Mouse (Mus musculus): ENCODE measurements around the gene Sik1.

Sik1 gene

DNA sequence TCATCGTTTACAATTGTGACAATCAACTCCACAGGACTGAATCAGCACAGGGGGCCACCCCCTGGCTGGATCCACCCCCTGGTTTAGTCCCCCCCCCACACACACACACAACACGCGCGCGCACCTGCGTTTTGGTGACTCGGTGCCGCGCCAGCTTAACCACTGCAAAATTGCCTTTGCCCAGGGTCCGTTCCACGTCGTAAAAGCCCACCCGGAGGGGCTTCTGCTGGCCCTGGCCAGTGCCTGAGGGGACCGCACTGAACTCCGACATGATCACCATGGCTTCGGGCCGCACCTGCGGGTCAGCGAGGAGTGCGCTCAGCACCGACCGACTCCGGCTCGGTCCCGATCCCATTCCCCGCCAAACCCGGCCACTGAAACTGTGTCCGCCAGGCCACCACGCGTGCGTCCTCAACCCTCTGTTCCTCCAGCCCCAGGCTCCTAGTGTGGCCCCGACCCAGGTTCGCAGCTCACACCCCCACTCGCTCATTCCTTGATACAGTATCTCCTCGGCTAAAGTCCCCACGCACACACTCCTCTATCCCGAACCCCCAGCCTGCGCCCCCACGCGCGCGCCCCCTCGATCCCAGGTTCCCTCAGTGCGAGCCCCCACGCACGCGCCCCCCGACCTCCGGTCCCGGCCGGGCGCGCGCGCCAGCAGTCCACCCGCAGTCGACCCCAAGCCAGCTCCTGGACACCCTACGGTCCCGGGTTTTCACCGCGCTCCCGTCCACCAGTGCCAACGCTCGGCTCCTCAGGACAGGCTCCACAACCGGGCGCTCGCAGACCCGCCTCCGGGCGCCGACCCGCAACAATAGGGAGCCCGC, 621 bp downstream of the Sik1 start:
- no peak for DNase-seq (ENCODE audit: low read depth)

DNA sequence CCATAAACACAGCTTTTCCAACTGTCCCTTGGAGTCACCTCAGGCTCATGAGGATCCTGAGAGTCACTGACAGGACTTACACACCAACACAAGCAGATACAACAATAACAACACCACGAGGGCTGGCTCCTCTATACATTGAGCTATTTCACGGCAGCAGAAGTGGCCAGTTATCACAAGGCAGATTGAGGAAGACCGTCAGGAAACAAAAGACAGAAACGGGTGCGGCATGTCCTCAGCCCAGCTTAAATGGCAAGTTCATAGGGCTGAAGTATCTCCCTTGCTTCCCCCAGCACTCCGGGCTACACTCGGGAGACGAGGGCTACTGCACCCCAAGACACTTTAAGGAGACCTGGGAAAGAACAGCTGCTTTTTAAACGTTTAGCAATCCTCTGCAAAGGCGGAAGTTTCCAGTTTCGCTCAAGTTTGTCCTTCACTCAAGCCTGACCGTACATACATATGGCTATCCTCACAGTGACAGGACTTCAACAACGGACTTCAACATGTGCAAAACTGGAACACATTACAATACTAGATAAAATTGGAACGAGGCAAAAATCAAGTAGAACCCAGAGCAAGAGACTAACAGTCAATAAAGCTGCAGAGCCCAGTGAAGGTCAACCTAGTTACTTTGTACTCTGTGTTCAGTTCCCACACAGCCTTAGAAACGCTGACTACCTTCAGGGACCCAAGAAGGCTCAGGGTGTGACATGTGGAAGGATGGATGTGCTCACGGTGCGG, 2.0 kb downstream of the Sik1 start:
- no peak for DNase-seq (ENCODE audit: low read depth)

DNA sequence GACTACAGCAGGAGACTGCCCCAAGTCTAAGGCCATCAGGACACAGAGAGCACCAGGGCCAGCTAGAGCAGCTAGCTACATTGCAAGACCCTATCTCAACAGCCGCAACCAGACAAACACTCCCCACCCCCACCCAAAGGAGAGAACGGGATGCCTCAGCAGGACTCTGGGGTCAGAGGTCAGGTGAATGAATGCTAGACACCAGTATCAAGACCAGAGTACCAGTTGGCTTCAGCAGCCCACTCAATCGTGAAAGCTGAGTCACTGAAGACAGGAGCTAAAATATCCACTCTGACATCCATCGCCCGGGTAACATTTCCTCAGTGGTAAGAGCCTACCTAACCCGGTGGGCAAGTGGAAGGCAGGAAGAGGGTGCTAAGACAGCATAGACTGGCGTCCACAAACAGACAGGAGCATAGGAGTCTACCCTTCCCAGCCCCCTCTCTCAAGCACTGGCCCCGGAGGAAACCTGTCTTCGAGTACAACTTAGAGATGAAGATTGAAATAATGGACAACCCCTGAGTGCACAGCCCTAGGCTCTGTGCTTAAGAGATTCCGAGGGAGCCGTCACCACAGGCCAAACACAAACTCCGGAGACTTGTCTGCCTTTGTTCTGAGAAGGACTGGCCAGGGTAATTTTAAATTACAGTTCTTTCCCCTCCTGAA, 2.7 kb downstream of the Sik1 start:
- DNase-seq (ENCODE audit: low read depth), result no peak

DNA sequence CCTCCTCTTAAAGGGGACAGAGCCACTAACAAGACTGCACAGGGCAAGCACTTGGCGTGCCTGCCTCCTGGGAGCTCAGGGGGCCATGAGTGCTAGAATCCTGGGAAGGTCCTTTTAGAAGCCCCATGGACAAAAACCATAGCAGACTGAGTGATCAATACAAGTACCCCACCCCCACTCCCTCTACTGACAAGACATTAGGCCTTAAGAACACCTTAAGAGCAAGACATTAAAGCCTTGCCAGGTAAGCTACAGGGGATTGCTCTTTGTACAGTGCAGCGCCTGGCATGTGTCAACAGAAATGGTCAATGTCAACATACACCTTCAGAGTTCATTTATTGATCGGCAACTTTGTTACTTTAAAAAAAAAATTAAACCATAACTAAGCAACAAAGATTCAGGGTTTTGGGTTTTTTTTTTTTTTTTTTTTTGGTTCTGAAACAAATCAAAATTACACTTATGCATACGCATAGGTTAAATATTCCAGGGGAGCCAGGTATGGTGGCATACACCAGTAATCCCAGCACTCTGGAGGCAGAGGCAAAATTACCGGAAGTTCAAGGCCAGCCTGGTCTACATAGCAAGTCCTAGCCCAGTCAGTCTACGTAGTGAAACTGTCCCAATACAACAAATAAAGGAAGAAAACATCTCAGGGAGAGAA, 3.7 kb downstream of the Sik1 start:
- no peak for DNase-seq (ENCODE audit: low read depth)

DNA sequence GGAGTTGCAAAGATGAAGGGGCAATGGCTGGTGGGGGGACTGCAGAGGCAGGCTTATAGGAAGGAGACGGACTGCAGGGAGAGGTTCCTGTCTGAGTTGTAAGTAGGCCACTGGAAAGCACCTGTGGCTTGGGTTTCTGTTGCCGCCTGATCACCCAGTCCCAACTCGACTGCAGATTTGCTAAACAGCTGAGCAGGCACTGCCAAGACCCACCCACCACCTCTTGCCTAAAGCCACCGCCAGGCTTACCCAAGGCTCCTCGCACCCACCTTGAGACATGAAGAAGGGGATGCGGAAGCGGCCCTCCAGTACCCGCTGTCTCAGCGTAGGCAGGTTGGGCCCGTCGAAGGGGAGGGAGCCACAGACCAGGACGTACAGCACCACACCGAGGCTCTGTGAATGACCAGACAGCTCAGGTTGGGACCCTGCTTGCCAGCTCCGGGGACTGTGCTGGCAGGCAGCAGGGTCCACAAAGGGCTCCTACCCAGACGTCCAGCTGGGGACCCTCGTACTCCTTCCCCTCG, 5.1 kb downstream of the Sik1 start:
- no peak for DNase-seq (ENCODE audit: low read depth)

DNA sequence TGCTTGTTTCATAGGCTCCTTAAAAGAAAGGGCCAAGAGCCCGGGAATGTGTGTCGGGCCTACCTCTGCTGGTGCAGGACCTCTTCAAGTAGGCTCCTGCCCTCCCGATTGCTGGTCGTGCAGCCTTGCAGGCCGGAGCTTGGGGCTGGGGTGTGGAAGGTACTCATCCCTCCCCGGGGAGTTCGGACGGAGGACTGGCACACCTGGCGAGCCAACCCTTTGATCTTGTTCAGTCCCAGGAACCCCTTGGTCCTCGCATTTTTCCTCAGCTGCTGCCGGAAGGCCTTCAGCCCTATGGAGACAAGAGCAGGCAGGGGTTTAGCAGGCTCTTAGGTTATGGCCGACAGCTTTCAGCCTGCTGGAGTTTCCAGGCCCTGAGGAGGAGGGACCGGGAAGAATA, 8.6 kb downstream of the Sik1 start:
- DNase-seq (ENCODE audit: low read depth), result no peak

DNA sequence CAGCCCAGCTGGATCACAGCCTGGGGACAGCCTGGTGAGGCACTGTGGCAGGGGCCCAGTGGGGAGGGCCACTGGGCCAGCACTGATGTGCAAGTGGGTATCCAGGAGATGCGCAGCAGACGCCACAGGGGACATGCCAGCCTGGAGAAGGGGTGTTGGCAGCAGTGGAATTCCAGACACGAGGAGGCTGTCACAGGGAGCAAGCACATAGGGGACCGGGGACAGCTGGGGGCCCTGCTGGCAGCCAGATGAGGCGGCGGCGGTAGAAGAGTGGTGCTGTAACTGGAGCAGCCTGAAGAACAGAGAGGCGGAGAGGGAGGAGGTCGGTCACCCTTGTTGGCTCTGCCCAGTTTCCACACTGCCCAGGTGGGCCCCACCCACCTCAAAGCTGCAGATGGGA, 9.3 kb downstream of the Sik1 start:
- no peak for DNase-seq (ENCODE audit: low read depth)

DNA sequence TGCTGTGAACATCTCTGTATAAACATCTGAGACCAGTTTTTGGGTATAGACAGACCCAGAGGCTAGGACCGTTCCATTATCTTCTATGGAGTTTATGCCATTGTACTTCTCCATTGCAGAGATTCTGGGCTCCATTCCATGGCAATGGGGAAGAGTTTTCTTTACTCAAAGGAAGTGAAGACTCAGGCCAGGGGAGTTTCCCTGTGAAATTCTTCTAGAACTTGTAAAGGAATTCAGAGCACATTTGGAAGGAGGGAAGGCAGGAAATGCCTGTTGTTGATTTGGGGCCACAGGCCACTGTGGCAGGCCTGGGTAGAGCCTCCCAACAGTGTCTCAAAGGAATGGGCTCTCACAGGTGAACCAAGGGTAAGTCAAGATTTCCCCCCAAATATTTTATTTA, 11.7 kb downstream of the Sik1 start:
- no peak for DNase-seq (ENCODE audit: low read depth)

DNA sequence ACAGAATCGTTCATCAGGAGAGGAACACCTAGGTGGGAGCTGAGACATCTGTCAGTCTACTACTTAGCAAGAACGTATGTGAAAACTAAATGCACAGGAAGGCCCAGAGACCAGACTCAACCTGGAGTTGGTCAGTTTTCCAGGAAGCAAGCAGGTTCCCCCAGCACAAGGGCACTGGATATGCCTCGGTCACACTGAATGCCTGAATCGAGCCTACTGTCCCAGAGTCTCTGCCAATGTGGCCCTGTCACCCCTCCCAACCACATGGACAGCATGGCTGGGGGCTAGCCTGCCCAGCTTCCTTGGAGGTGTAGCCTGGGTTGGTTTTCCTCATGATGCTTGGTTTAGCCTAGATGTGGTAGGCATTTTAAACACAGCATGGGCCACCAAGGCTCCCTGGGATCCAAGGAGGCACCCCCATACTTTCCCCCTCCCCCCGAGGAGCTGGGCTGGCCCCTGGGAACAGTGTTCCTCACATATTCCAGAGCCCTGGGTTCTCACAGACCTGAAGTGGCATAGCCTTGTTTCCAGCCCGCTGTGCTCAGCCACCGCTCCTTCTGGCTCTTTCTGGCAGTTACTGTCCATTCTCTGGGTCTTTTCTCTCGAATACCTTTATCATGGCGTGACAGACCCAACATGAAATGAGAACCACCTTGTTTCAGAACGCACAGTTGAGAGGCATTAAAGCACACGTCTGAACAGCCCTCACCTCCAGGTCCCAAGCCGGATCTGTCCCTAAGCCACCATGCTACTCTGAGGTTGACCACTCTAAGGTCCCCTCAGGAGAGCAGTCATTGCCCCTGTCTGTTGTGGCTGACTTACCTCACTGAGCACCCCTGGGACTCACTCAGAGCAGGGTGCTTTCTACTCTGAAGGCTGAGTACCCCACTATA, 12.4 kb downstream of the Sik1 start:
- DNase-seq (ENCODE audit: low read depth), result no peak

DNA sequence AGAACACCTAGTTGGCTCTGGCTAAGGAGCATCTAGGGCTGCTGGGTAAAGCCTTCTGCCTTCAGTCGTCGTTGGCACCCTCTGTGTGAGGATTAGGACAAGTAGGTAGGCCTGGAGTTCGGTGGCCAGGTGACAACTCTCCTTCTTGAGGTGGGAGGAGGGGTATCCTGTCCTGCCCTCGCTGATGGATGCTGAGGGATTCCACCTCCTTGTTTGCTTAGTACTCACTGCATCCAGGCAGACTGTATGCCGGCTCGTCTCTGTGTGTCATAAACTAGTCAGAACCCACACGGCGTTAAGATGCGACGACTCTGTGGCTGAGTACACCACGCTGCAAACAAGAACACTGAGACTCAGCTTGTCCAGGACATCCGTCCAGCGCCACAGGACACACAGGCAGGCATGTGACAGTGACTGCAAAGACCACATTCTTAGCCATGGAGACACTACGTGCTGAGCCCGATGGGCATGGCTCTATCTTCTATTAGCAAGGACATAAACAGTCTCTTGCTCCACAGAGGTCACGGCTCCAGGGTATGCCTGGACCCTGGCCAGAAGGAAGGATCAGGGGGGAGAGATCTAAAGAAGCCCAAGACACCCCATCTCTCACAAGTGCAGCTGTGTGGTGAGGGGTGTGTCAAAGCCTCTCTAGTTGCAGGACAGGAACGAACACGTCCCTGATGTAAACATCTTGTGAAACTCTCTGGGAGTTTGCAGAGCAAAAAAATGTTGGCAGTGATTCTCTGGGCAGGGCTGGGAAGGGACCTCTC, 13.6 kb downstream of the Sik1 start:
- no peak for DNase-seq (ENCODE audit: low read depth)

DNA sequence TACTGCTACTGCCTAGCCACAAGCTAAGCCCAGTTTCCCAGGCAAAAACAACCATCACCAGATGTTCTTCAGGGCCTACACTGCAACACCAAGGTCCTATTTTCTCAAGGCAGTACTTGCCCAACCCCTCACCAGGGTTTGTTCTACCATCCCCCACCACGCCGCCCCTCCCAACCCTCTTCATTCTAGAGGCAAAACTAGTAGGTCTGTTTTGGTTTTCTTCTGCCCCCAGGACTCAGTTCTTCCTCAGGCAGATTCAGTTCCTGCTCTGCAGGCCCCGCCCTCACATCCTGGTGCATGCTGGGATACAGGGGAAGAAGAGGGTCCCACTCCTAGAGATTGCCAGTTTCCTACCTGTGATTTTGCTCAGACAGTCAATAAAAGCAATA, 14.2 kb downstream of the Sik1 start:
- DNase-seq (ENCODE audit: low read depth), result no peak

DNA sequence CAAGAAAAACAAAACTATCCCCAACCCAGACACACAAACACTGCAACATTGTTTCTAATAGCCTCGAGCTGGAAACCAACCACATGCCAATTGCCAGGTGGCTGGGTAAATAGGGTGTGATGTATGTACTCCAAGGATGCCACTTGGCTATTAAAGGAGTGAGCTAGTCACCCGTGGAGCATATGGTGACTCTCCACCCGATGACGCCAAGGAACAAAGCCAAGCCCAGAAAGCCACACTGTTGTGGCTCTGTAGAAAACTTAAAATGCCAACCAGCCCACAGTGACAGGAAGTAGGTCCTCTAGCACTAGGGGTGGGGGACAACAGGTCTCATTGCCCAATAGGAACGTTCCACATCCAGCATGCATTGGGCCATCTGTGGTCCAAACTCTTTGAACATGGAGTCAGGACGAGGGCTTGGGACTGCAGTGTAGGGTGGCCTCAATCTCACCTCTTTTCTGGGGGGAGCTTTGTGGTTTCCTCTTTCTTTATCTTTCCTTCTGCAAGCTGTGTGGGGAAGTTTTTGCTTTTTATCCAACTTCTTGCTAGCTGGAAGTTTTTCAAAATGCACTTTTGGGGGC, 15.1 kb downstream of the Sik1 start:
- DNase-seq (ENCODE audit: low read depth), result no peak

DNA sequence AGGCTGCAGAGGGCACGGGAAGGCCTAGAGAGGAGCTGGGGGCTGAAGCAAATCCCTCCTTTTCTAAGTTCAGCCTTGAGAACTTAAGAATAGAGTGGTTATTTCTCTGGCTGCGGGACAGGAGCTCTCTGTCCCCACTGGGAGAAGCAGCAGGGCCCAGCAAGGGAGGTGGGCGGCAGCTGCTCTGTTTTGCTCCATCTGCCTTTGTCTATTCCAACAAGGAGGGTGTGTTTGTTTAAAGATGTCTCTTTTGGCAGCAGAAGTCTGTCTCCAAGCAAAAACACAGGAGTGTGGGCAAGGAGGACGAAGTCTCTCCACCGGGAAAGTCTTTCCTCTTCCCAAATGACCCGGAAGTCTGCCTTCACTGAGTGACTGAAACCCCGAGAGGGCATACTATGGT, 18.8 kb downstream of the Sik1 start:
- DNase-seq (ENCODE audit: low read depth), result no peak

DNA sequence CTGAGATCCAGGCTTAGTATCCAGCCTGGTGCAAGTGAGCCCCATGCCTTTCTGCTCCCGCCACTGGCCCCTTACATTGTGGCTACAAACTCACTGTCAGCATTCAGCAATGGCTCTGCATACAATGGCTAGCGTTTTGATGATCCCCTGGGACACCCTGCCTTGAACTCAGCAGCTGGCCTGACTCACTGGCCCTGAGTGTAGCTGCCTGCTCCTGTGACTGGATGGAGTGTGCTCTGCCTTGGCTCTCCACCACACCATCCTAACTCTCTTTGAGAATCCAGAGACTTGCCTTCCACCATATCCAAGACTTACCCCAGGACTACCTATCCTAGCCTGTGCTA, 19.4 kb downstream of the Sik1 start:
- no peak for DNase-seq (ENCODE audit: low read depth)

DNA sequence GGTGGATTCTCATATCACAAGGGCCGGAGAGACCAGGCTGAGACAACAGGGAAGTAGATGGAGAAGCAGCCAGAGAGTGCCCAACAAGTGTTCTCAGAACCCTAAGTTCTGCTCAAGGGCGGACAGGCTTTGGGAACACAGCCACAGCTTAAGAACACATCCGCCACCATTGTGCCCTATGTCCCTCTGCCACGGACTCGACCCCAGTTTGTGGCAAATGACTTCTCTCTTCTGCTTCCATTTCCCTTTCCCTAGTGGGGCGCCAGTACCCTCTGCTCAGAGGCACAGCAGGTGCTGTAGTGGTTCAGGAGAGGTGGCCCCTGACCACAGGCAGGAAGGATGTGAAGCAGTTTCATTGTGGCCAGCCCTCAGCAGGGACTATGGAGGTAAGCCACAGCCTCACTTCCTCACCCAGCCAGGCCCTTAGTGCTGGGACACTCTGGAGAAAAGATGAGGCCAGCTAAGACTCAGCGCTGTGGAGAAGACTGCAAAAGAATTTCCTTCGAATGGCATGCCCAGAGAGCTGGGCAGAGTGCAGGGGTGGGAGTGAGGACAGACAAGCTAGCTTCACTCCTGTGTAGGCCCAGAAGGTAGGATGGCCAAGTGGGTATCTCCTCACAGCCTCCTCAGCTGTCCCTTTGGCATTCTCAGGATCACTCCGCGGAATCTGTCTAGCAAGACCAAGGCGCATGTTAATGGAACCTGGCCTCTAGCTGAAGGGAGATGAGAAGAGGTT, 19.9 kb downstream of the Sik1 start:
- DNase-seq (ENCODE audit: low read depth), result no peak

DNA sequence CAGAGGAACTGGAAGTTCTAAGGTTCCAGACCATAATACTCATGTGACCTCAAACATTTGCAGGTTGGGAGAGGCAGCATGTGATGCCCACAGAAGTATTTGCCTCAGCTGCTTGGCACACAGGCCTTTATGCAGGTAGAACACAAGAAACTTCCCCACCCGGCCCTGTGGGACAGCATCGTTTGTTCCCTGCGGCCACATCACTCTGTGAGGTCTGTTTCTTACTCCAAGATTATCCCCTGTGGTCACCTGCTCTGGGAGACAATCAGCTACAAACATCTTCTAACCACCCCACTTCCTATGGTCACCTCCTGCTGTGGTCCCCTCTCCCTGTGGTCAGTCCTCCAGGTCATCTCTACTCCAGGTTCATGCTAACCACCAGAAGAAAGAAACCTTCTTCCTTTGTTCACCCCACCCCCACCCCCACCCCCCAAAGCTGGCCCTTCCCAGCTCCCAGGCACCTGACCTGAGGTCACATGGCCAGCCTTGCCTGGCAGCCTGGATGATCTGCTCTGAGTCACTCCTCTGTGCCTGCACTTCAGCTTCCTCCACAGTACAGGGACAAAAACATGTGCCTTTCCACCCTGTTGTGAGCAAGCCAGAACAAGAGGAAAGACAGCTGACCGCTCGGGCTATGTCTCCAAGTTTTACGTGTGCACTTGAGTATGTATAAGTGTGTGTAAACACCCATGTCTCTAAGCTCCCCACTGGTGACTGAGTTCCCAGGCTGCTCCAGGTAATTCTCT, 21.1 kb downstream of the Sik1 start:
- no peak for DNase-seq (ENCODE audit: low read depth)

DNA sequence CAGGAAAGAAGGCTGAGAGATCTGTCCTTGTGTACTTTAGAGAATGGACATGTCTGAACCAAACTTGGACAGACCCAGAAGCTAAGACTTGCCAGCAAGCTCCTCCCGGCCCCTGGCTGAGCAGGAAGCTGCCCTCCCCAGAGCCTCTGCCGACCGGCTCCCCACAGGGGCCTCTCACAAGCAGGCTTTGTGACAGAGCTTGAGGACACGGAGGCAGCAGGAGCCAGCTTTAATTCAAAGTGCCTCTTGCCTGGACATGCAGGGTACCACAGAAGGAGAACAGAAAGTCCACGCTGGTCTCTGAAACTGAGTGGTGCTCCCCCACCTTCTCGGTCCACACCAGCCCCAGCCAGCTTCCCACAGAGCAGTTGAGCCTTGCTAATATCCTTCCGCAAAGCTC, 21.9 kb downstream of the Sik1 start:
- no peak for DNase-seq (ENCODE audit: low read depth)

DNA sequence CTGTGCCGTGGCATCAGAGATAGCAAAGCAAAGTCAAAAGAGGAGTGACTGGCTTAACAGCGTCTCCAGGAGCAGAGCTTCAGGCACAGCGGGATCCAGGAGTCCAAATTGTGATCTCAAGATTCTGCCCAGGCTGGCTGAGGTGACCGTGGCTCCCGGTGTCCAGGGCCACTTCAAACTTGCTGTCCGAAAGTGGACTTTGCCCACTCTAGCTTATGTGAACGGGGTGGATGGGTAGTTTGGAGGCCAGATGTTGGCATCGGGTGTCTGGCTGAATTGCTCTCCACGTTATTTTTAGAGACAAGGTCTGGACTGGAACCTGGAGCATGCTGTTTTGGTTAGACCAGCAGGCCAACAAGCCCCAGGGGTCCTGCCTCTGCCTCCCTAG, 23.0 kb downstream of the Sik1 start:
- DNase-seq (ENCODE audit: low read depth), result no peak
